Mouse (Mus musculus) heart, postnatal 14 days (tissue): ENCODE data around the gene Nme2. TPM values are rescaled to one million over a fixed set of nuclear protein-coding genes. Genes with fewer than 3 reads are reported as not detected.
A peak's percentile ranks its signal among the peaks of the same experiment; 100 is the strongest.

Experiments used
- DNase-seq, 2 experiments: peaks; one replicate each; pipeline ENCODE4 v3.0.0; 2021 to 2022
- intact Hi-C: fragments of 180-260 bp; cut with DNase I; formaldehyde crosslinking; loops from one replicate; pipeline ENCODE4 v1.15.1; 2025
- long read RNA-seq, 2 experiments: library from polyadenylated mRNA; stranded (forward); transcript quantifications; one replicate each; pipeline ENCODE4 v2.0.0; 2021
- total RNA-seq, 2 experiments: library from RNA; stranded (reverse); gene quantifications; 2 replicates each; pipeline ENCODE4 v1.2.3; 2021

Nme2 gene
- total RNA-seq: 1,000 to 10,000 TPM in 1 of 2 experiments, 100 to 1,000 TPM in 1; 981 to 1,061 TPM
- long read RNA-seq, experiment 1, transcript Nme2-202 (4 exons, 734 nt): minor isoform, 246 of 514 reads
- long read RNA-seq, experiment 1, transcript Nme2-201 (5 exons, 1,012 nt): major isoform, 265 of 514 reads
- long read RNA-seq, experiment 1, partial matches to known transcripts: 3 of 514 reads
- long read RNA-seq, experiment 1, other reads (novel, unspliced or antisense): 0 of 514 reads
- long read RNA-seq, experiment 2, transcript Nme2-202 (4 exons, 734 nt): minor isoform, 191 of 417 reads
- long read RNA-seq, experiment 2, transcript Nme2-201 (5 exons, 1,012 nt): major isoform, 224 of 417 reads
- long read RNA-seq, experiment 2, partial matches to known transcripts: 1 of 417 reads
- long read RNA-seq, experiment 2, other reads (novel, unspliced or antisense): 1 of 417 reads

- intact Hi-C loops: loop anchor here (5.0 to 10.0 kb wide), 2 partner anchors 41 to 259 kb away; partner anchors contain the start of genes Spag9 and Tob1
- no peak for DNase-seq
Observed at GRCm38 (mm10) chr11:93956159-93956558, at the start of gene Nme2. Nme2 (minus strand) TSS chr11:93956259.

GRCm38 (mm10) chr11:94003346-94003745, 47.3 kb upstream of the Nme2 start:
- intact Hi-C loops: no loop called here
- DNase-seq: no peak

- intact Hi-C loops: loop anchor here (5.0 kb wide), 1 partner anchor 42 kb away; the partner anchor contains the start of gene Nme2
Observed at GRCm38 (mm10) chr11:93999276-93999675, 43.2 kb upstream of the Nme2 start.

GRCm38 (mm10) chr11:93997141-93997775, 41.2 kb upstream of the Nme2 start:
- DNase-seq: peak; percentile 9 to 37
- intact Hi-C loops: loop anchor here (5.0 kb wide), 1 partner anchor 40 kb away; the partner anchor contains the start of gene Nme2

More at GRCm38 (mm10) chr11:93999276-93999675, 43.2 kb upstream of the Nme2 start:
- no peak for DNase-seq

- intact Hi-C loops: loop anchor here (1.0 to 5.0 kb wide), 2 partner anchors 28 to 39 kb away; partner anchors contain the start of genes Gm20390, Nme1 and Nme2
- DNase-seq: peak; percentile 39 to 43
Observed at GRCm38 (mm10) chr11:93996306-93997140, 40.5 kb upstream of the Nme2 start.

- intact Hi-C loops: loop anchor here (1.0 to 5.0 kb wide), 2 partner anchors 28 to 39 kb away; partner anchors contain the start of genes Gm20390, Nme1 and Nme2
- DNase-seq: peak; percentile 95 to 98
Observed at GRCm38 (mm10) chr11:93995720-93996305, 39.8 kb upstream of the Nme2 start, which contains the start of gene Spag9. Spag9 (plus strand) TSS chr11:93996091.

GRCm38 (mm10) chr11:93995111-93995719, 39.2 kb upstream of the Nme2 start:
- peak; percentile 81 for DNase-seq
- intact Hi-C loops: loop anchor here (5.0 kb wide), 1 partner anchor 38 kb away; the partner anchor contains the start of gene Nme2

- intact Hi-C loops: no loop called here
- no peak for DNase-seq
Observed at GRCm38 (mm10) chr11:93994531-93994930, 38.5 kb upstream of the Nme2 start.

- intact Hi-C loops: no loop called here
- peak; percentile 25 to 42 for DNase-seq
Observed at GRCm38 (mm10) chr11:93988328-93989062, 32.4 kb upstream of the Nme2 start.

- peak; percentile 16 to 41 for DNase-seq
- intact Hi-C loops: no loop called here
Observed at GRCm38 (mm10) chr11:93987625-93988327, 31.7 kb upstream of the Nme2 start.

- intact Hi-C loops: no loop called here
- no peak for DNase-seq
Observed at GRCm38 (mm10) chr11:93987026-93987425, 31.0 kb upstream of the Nme2 start.

- intact Hi-C loops: no loop called here
- no peak for DNase-seq
Observed at GRCm38 (mm10) chr11:93986298-93986697, 30.2 kb upstream of the Nme2 start.

- intact Hi-C loops: no loop called here
- no peak for DNase-seq
Observed at GRCm38 (mm10) chr11:93985265-93985664, 29.2 kb upstream of the Nme2 start.

GRCm38 (mm10) chr11:93984619-93985018, 28.6 kb upstream of the Nme2 start:
- no peak for DNase-seq

GRCm38 (mm10) chr11:93979502-93980049, 23.5 kb upstream of the Nme2 start:
- DNase-seq: no peak
- intact Hi-C loops: no loop called here

More at GRCm38 (mm10) chr11:93984619-93985018, 28.6 kb upstream of the Nme2 start:
- intact Hi-C loops: no loop called here

- DNase-seq: no peak
- intact Hi-C loops: no loop called here
Observed at GRCm38 (mm10) chr11:93972951-93973350, 16.9 kb upstream of the Nme2 start.

GRCm38 (mm10) chr11:93969799-93970198, 13.7 kb upstream of the Nme2 start:
- no peak for DNase-seq
- intact Hi-C loops: loop anchor here (2.0 kb wide), 2 partner anchors 107 to 117 kb away; no protein-coding TSS in a partner anchor
